Mouse (Mus musculus): Measurements from ENCODE around the gene Pde11a. TPM values are rescaled to one million over a fixed set of nuclear protein-coding genes. Genes with fewer than 3 reads are reported as not detected.

Gene Pde11a
- total and polyA plus RNA-seq, 2 experiments, result not detected

DNA sequence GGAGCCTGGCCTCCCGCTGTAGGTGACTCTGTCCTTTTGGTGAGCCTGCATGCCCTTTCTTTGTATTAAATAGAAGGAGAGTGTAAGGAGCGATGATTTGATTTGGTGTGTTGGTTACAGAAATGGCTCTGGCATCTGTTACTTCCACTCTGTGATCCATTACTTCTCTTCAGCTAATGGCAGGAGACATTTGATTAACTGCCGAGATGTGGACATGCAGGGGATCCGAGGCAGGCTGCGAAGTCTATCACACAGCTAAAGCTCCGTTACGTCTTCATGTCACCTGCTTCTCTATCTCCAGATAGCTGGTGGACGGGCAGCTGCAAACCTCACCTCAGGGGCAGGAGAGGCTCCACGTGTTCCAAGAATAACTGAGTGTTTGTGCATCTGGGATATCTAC lies 364.4 kb downstream of the Pde11a start:
- H3K27ac ChIP-seq (replicated peaks; ENCODE audit: insufficient read depth, low read depth, low read length), result no peak overlapping the region
- DNase-seq (ENCODE audit: extremely low read depth, low read depth, low spot score), result no peak
- no peaks in the 10 kb centered on the region for H3K4me1 ChIP-seq (ENCODE audit: control insufficient read depth, insufficient read depth, low read length)
- H3K79me2 ChIP-seq (ENCODE audit: control insufficient read depth, insufficient read depth, low read length), result no peaks in the 10 kb centered on the region
- no peaks in the 10 kb centered on the region for H3K36me3 ChIP-seq (ENCODE audit: control insufficient read depth, insufficient read depth, low read length)
- no peaks in the 10 kb centered on the region for H3K27me3 ChIP-seq (ENCODE audit: control insufficient read depth, insufficient read depth, low read length)
- TF ChIP-seq POLR2A (IDR thresholded peaks at IDR 0.05; ENCODE audit: extremely low read depth, insufficient read depth, low read length), result no peak
- TF ChIP-seq CTCF (IDR thresholded peaks at IDR 0.05; ENCODE audit: low read depth, low read length), result no peak
- no peak overlapping the region for H3K9ac ChIP-seq (ENCODE audit: low read depth, low read length)
- 73% methylated on average over 9 of the region's 9 CpGs for WGBS
- no peak overlapping the region for H3K4me3 ChIP-seq (ENCODE audit: insufficient read depth, low read depth, low read length)

DNA sequence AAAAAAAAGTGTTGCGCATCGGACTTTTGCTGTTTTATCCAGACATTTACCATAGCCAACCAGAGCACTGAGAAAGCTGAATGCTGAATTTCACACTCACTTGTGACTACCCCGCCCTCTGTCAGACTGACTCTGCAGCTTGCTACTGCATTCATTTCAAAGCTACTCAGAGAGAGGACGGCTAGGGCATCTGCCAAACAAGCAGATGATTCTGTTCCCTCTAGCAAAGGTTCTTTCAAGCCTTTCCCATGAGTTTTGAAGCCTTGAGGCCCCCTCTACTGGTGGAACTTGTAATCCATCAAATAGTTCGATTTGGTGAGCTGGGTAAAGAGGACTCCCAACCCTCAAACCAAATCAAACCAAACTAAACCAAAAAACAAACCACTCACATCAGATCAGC lies 373.6 kb downstream of the Pde11a start:
- Histone ChIP-seq H3K27me3 (ENCODE audit: control insufficient read depth, insufficient read depth, low read length) (no peaks in the 10 kb centered on the region), H3K36me3 (ENCODE audit: control insufficient read depth, insufficient read depth, low read length) (no peaks in the 10 kb centered on the region), H3K9ac (ENCODE audit: low read depth, low read length) (no peak overlapping the region), H3K79me2 (ENCODE audit: control insufficient read depth, insufficient read depth, low read length) (no peaks in the 10 kb centered on the region), H3K4me1 (ENCODE audit: control insufficient read depth, insufficient read depth, low read length) (no peaks in the 10 kb centered on the region; the same call in 1 of the 2 replicates), H3K4me3 (ENCODE audit: insufficient read depth, low read depth, low read length) (no peak overlapping the region), H3K27ac (replicated peaks; ENCODE audit: insufficient read depth, low read depth, low read length) (no peak overlapping the region)
- no peak for TF ChIP-seq POLR2A (IDR thresholded peaks at IDR 0.05; ENCODE audit: extremely low read depth, insufficient read depth, low read length)
- 0 out of 2 replicates have a peak, but pooled peaks have one; percentile 20 for TF ChIP-seq CTCF (IDR thresholded peaks at IDR 0.05; ENCODE audit: low read depth, low read length)
- 23% methylated on average over 5 of the region's 5 CpGs for WGBS
- peak; percentile 60 for DNase-seq (ENCODE audit: extremely low read depth, low read depth, low spot score)

DNA sequence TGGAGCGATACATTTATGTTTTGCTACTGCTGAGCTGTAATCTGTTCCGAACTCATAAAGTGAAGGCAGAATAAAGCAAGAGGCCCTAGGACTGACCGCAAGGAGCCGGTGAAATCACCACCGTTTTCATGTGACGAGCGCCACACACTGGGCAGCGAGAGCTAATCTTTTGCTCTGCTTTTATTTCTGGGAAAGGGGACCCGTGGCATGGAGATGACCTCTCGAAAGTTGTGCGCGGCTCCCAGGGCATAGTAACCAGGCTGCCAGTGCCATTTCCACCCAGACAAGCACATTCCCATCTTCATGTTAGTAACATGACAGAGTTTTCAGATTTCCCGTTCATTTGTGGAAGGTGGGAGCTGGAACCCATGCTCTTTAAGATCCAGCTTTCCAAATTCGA lies 374.1 kb downstream of the Pde11a start:
- WGBS, result 10% methylated on average over 14 of the region's 14 CpGs
- no peaks in the 10 kb centered on the region for H3K27me3 ChIP-seq (ENCODE audit: control insufficient read depth, insufficient read depth, low read length)
- H3K79me2 ChIP-seq (ENCODE audit: control insufficient read depth, insufficient read depth, low read length), result no peaks in the 10 kb centered on the region
- no peaks in the 10 kb centered on the region for H3K36me3 ChIP-seq (ENCODE audit: control insufficient read depth, insufficient read depth, low read length)
- H3K9ac ChIP-seq (ENCODE audit: low read depth, low read length), result no peak overlapping the region
- no peak overlapping the region for H3K4me3 ChIP-seq (ENCODE audit: insufficient read depth, low read depth, low read length)
- peak; percentile 35 for DNase-seq (ENCODE audit: extremely low read depth, low read depth, low spot score)
- no peaks in the 10 kb centered on the region; the same call in 1 of the 2 replicates for H3K4me1 ChIP-seq (ENCODE audit: control insufficient read depth, insufficient read depth, low read length)
- TF ChIP-seq POLR2A (IDR thresholded peaks at IDR 0.05; ENCODE audit: extremely low read depth, insufficient read depth, low read length) (no peak), CTCF (IDR thresholded peaks at IDR 0.05; ENCODE audit: low read depth, low read length) (peak; percentile 74)
- no peak overlapping the region for H3K27ac ChIP-seq (replicated peaks; ENCODE audit: insufficient read depth, low read depth, low read length)

DNA sequence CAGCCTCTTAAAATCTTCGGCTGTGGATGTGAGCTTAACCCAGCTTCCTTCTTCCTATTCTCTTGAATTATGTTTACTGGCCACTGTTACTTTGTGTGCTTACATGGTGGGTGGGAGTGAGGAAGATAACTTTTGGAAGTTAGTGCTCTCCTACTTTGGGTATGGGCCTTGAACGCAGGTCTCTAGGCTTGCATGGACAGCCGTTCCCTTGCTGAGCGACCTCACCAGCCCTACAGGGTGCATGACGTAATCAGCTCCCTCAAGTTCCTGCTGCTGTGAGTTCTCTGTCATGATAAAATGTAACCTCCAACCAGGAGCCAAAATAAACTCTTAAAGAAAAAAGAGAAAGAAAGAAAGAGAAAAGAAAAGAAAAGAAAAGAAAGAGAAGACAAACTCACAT lies 374.5 kb downstream of the Pde11a start:
- H3K4me1 ChIP-seq (ENCODE audit: control insufficient read depth, insufficient read depth, low read length), result no peaks in the 10 kb centered on the region; the same call in 1 of the 2 replicates
- no peaks in the 10 kb centered on the region for H3K27me3 ChIP-seq (ENCODE audit: control insufficient read depth, insufficient read depth, low read length)
- no peak overlapping the region for H3K9ac ChIP-seq (ENCODE audit: low read depth, low read length)
- 56% methylated on average over 5 of the region's 5 CpGs for WGBS
- TF ChIP-seq CTCF (IDR thresholded peaks at IDR 0.05; ENCODE audit: low read depth, low read length) (no peak), POLR2A (IDR thresholded peaks at IDR 0.05; ENCODE audit: extremely low read depth, insufficient read depth, low read length) (no peak)
- H3K27ac ChIP-seq (replicated peaks; ENCODE audit: insufficient read depth, low read depth, low read length), result no peak overlapping the region
- no peaks in the 10 kb centered on the region for H3K36me3 ChIP-seq (ENCODE audit: control insufficient read depth, insufficient read depth, low read length)
- DNase-seq (ENCODE audit: extremely low read depth, low read depth, low spot score), result no peak
- no peak overlapping the region for H3K4me3 ChIP-seq (ENCODE audit: insufficient read depth, low read depth, low read length)
- no peaks in the 10 kb centered on the region for H3K79me2 ChIP-seq (ENCODE audit: control insufficient read depth, insufficient read depth, low read length)

DNA sequence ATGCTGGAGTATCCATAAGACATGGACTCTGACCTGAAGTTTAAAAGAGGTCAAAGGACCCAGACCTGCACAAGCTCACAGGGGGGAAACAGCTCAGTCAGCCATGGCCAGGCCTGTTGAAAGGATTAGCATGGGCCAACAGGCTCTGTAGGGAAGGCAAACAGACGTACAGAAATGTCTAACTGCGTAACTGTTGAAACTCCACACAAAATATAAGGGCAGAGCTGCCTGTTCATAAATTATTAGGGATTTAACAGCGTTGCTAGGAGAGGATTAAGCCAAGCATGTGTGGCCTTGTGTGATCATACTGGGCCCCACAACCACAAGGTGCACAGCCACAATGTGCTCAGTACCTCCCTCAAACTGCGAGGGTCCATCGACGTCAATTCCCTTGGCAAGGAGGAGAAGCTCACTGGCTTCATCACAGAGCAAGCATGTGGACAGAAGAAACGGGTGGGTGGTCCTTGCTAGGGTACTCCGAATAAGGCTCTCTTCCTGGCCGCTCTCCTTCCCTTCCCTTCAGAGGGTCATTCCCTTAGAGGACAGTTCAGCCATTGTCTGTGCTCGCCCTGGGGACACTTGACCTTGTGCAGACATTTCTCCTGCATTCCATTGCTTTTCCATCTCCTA lies 375.2 kb downstream of the Pde11a start:
- no peaks in the 10 kb centered on the region for H3K79me2 ChIP-seq (ENCODE audit: control insufficient read depth, insufficient read depth, low read length)
- H3K4me1 ChIP-seq (ENCODE audit: control insufficient read depth, insufficient read depth, low read length), result no peaks in the 10 kb centered on the region; the same call in 1 of the 2 replicates

More for the DNA sequence above, 375.2 kb downstream of the Pde11a start:
- DNase-seq (ENCODE audit: extremely low read depth, low read depth, low spot score), result no peak
- H3K27me3 ChIP-seq (ENCODE audit: control insufficient read depth, insufficient read depth, low read length), result no peaks in the 10 kb centered on the region
- TF ChIP-seq POLR2A (IDR thresholded peaks at IDR 0.05; ENCODE audit: extremely low read depth, insufficient read depth, low read length) (no peak), CTCF (IDR thresholded peaks at IDR 0.05; ENCODE audit: low read depth, low read length) (no peak)
- H3K9ac ChIP-seq (ENCODE audit: low read depth, low read length), result no peak overlapping the region
- no peak overlapping the region for H3K27ac ChIP-seq (replicated peaks; ENCODE audit: insufficient read depth, low read depth, low read length)
- 92% methylated on average over 10 of the region's 10 CpGs for WGBS
- no peak overlapping the region for H3K4me3 ChIP-seq (ENCODE audit: insufficient read depth, low read depth, low read length)
- no peaks in the 10 kb centered on the region for H3K36me3 ChIP-seq (ENCODE audit: control insufficient read depth, insufficient read depth, low read length)
